In the genomic region with DNA sequence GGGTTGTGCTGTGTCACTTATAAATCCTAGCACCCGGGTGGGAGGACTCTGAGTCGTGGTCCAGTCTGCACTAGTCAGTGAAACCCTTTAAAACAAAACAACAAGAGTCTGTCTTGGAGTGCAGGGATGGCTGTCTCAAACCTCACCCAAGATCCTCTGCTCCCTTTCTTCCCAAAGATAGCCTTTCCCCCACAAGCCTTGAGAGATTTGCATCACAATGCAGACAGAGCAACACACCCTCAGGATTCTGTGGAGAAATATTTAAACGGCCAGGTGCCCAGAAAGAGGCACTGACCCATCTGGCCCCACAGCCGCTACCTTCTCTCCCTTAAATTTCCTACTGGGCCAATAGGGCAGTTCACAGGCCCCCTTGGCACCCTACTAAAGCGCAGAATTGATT, we compare ENCODE assay signal across 1 mouse cellular context.
TF ChIP-seq lines count a peak whose summit lies in the region.

No protein-coding gene starts in this region.

TF ChIP-seq in ES-E14, 5 proteins besides CTCF, POLR2A, EP300 and RAD21 (continued from another document):
- TF ChIP-seq MAFK (IDR thresholded peaks at IDR 0.05; ENCODE audit: insufficient read depth, low read depth, low read length), result no peak
- TF ChIP-seq HCFC1 (IDR thresholded peaks at IDR 0.05; ENCODE audit: borderline replicate concordance, insufficient read depth, low read length), result no peak
- no peak for TF ChIP-seq ZC3H11A (IDR thresholded peaks at IDR 0.05; ENCODE audit: borderline replicate concordance, low read depth, low read length)
